Mouse (Mus musculus) intestine, postnatal 0 days (tissue): ENCODE results near the gene Fnbp1. TPM values are rescaled to one million over a fixed set of nuclear protein-coding genes. Genes with fewer than 3 reads are reported as not detected.

Source experiments
- ATAC-seq: fragments of 200-750 bp; cut with Nextera tagmentation; 2 replicates; pipeline ENCODE4 v1.8.0; 2017; ENCODE audit warnings: mild to moderate bottlenecking, moderate TSS enrichment, moderate library complexity
- H3K27ac ChIP-seq: fragments of 300-500 bp; sonication (generic); 2 replicates; pipeline ENCODE4 v1.5.1; 2014; ENCODE audit warnings: mild to moderate bottlenecking, low read depth, low read length, moderate library complexity
- H3K27me3 ChIP-seq: fragments of 300-500 bp; sonication (generic); replicated peaks from 2 replicates; pipeline ENCODE4 v1.6.1; 2014; ENCODE audit warnings: low read length, mixed read lengths; ENCODE audit not compliant: control insufficient read depth, insufficient read depth
- H3K36me3 ChIP-seq: fragments of 300-500 bp; sonication (generic); 2 replicates; pipeline ENCODE4 v1.6.1; 2014; ENCODE audit warnings: mild to moderate bottlenecking, moderate library complexity; ENCODE audit not compliant: control insufficient read depth, insufficient read depth
- H3K4me1 ChIP-seq: fragments of 300-500 bp; sonication (generic); replicated peaks from 2 replicates; pipeline ENCODE4 v1.6.1; 2014; ENCODE audit warnings: antibody characterized with exemption, low read length, mixed read lengths; ENCODE audit not compliant: control insufficient read depth, insufficient read depth
- H3K4me2 ChIP-seq: fragments of 300-500 bp; sonication (generic); replicated peaks from 2 replicates; pipeline ENCODE4 v1.6.1; 2014; ENCODE audit warnings: low read depth, mild to moderate bottlenecking, moderate library complexity
- H3K4me3 ChIP-seq: fragments of 300-500 bp; sonication (generic); 2 replicates; pipeline ENCODE4 v1.5.1; 2014; ENCODE audit warnings: low read depth, low read length
- H3K9ac ChIP-seq: fragments of 300-500 bp; sonication (generic); 2 replicates; pipeline ENCODE4 v1.6.1; 2014; ENCODE audit warnings: mild to moderate bottlenecking, low read depth, low read length
- H3K9me3 ChIP-seq: fragments of 300-500 bp; sonication (generic); 2 replicates; pipeline ENCODE4 v1.6.1; 2016; ENCODE audit warnings: mixed run types; ENCODE audit not compliant: control insufficient read depth
- CTCF ChIP-seq: sonication (generic); IDR thresholded peaks from 2 replicates; pipeline ENCODE4 v1.5.1; 2016; ENCODE audit warnings: low read depth, mild to moderate bottlenecking, control low read depth, antibody characterized with exemption, moderate library complexity
- WGBS: fragments of 180-500 bp; shearing (Covaris S2); extraction: QIAGEN DNeasy Blood & Tissue Kit; methylation state at CpG from one replicate; pipeline ENCODE4 v1.1.7; 2014; 5-methylcytosine and 5-hydroxymethylcytosine counted together
- polyA plus RNA-seq: library from polyadenylated mRNA; unstranded; fragments of >200 nt; fragmentation: Nextera tagmentation; extraction: Ambion mirVana; gene quantifications from 2 replicates; pipeline ENCODE4 v1.2.1, GENCODE M21; 2015

Fnbp1 gene
- 10.4 and 11.8 TPM in 2 replicates for polyA plus RNA-seq

DNA sequence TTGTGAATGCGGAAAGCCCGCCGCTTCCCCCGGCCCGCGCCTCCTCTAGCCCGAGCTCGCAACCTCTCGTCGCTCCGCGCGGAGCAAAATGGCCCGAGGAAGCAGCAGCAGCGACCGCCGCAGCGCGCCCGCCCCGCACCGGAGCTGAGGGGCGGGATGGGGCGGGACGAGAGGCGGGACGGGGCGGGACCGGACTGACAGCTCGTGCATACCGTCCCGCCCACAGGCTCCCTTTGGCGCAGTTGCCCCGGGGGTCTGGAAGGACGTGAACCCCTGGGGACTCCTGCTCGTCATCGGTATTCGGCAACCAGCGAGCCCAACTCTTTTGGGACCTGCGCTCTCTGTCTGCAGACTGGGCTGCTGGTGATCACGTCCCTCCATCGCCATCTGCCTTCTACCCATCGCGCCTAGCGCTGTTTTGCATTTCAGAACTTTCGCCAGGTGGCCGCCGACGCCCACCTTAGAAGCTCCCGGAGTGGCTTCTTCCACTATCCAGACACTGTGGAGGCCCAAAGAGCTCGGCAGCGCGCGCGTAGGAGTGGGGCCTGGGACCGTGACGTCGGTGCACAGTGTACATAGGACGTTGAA is at the start of gene Fnbp1:
TSS of gene Fnbp1 (minus strand) at position 142 of the 588 bp plus-strand sequence.
- ATAC-seq = peak; percentile 86
- WGBS = under 1% methylated on average over 49 of the region's 59 CpGs
- H3K9me3 ChIP-seq = no peaks in the 10 kb centered on the region
- no peaks in the 10 kb centered on the region for H3K27me3 ChIP-seq
- peak within 1 kb of the TSS; percentile 88 for H3K9ac ChIP-seq
- peak; percentile 48; the same call in 1 of the 2 replicates for TF ChIP-seq CTCF
- H3K36me3 ChIP-seq = peaks cover 1% of the 10 kb centered on the region; the same call in 1 of the 2 replicates
- H3K4me2 ChIP-seq = peak within 1 kb of the TSS; percentile 99
- H3K4me3 ChIP-seq = peak within 1 kb of the TSS; percentile 95
- no peaks in the 10 kb centered on the region for H3K4me1 ChIP-seq
- peak within 1 kb of the TSS; percentile 62 for H3K27ac ChIP-seq

DNA sequence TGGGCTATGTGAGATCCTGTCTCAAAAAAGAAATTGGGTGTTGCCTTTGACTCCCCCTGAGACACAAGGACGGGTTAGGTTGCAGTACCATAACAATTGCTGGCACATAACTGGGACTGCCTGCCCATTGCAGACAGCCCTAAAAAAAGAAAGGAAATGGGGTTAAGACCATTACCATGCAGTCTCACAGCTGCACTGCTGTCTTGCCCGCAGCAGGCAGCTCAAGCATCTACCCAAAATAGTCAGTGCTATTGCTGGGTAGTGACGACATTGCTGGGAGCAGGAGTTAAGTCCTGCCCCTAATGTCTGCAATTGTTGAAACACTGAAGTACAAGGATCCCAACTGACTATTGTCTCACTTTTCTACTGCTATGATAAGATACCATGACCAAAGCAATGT is 47.8 kb upstream of the Fnbp1 start:
- H3K9ac ChIP-seq = no peak overlapping the region
- no peak overlapping the region for H3K27ac ChIP-seq
- H3K4me1 ChIP-seq = no peaks in the 10 kb centered on the region
- no peak overlapping the region for H3K4me3 ChIP-seq
- H3K9me3 ChIP-seq = no peaks in the 10 kb centered on the region
- no peaks in the 10 kb centered on the region for H3K27me3 ChIP-seq
- peaks cover 78% of the 10 kb centered on the region for H3K36me3 ChIP-seq
- TF ChIP-seq CTCF = no peak
- ATAC-seq = no peak
- 87% methylated on average over 3 of the region's 3 CpGs for WGBS
- H3K4me2 ChIP-seq = no peak overlapping the region

DNA sequence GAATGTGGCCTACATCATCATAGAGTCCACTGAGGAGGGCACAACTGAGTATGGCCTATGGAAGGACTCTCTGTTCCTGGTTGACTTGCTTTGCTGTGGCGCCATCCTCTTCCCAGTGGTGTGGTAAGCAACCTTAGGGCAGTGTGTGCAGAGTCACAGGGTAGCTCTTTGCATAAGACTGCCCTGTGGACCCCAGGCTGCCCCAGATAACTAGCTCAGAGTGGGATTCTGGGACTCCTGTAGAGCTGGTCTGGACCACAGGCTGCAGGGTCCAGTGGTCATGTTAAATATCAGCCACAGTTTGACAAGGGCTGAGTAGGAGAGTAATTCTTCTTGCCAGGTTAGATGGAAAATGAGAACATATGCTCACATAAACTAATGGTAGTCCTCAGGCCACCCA is 46.9 kb upstream of the Fnbp1 start:
- H3K36me3 ChIP-seq = peaks cover 83% of the 10 kb centered on the region
- no peaks in the 10 kb centered on the region for H3K4me1 ChIP-seq
- H3K9ac ChIP-seq = no peak overlapping the region
- H3K27me3 ChIP-seq = no peaks in the 10 kb centered on the region
- 96% methylated on average over 1 of the region's 1 CpGs for WGBS
- H3K4me2 ChIP-seq = no peak overlapping the region
- no peak for TF ChIP-seq CTCF
- no peaks in the 10 kb centered on the region for H3K9me3 ChIP-seq
- H3K4me3 ChIP-seq = no peak overlapping the region
- no peak overlapping the region for H3K27ac ChIP-seq
- no peak for ATAC-seq

DNA sequence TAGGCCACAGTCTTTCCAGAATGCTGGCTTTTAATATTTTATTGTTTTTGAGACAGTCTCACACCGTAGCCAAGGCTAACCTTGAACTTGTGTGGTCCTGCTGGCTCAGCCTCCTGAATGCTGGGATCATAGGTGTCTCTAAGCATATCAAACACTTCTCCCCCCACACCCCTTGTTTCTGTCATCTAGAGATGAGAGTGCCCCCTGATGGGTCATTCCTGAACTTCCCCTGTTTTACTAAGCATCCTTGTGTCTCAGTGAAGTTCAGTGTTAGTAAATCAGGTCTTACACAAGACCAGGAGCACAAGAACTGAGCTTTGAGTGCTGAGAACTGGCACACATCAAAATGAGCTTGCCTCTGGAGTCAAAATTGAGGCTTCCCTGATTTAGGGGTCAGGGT is 42.0 kb upstream of the Fnbp1 start:
- Histone ChIP-seq H3K4me3 (no peak overlapping the region), H3K4me2 (no peak overlapping the region), H3K9ac (no peak overlapping the region), H3K27ac (no peak overlapping the region), H3K27me3 (no peaks in the 10 kb centered on the region), H3K9me3 (no peaks in the 10 kb centered on the region), H3K4me1 (no peaks in the 10 kb centered on the region), H3K36me3 (peaks cover 81% of the 10 kb centered on the region)
- TF ChIP-seq CTCF = peak; percentile 31; the same call in 1 of the 2 replicates
- no peak for ATAC-seq
- 77% methylated on average over 1 of the region's 1 CpGs for WGBS

DNA sequence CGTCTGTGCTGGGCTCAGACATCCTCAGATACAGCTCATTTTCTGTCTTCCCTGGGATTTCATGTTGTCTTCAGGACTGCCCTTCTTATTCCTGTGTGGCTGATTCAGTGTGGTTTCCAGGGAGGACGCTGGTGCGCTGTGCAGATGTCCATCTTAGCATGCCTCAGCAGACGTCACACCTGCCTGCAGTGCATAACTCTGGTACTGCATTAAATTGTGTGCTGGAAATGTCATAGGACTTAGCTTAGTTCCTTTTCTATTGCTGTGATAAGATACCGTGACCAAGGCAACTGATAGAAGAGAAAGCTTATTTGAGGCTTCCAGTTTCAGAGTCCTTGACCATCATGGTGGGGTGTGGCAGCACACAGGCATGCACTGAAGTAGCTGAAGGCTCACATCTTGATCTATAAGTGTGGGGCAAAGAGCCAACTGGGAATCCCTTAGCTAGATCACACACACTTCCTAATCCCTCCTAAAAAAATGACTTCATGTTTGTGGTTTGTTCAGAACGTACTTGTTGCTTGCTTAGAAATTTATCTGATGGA is 41.0 kb upstream of the Fnbp1 start:
- TF ChIP-seq CTCF = no peak
- H3K9ac ChIP-seq = no peak overlapping the region
- H3K27me3 ChIP-seq = no peaks in the 10 kb centered on the region
- H3K27ac ChIP-seq = peak overlapping the region; percentile 41; the same call in 1 of the 2 replicates
- H3K4me2 ChIP-seq = no peak overlapping the region
- H3K4me3 ChIP-seq = no peak overlapping the region
- no peaks in the 10 kb centered on the region for H3K4me1 ChIP-seq
- no peaks in the 10 kb centered on the region for H3K9me3 ChIP-seq
- H3K36me3 ChIP-seq = peaks cover 83% of the 10 kb centered on the region
- ATAC-seq = peak; percentile 63
- WGBS = 60% methylated on average over 6 of the region's 6 CpGs

DNA sequence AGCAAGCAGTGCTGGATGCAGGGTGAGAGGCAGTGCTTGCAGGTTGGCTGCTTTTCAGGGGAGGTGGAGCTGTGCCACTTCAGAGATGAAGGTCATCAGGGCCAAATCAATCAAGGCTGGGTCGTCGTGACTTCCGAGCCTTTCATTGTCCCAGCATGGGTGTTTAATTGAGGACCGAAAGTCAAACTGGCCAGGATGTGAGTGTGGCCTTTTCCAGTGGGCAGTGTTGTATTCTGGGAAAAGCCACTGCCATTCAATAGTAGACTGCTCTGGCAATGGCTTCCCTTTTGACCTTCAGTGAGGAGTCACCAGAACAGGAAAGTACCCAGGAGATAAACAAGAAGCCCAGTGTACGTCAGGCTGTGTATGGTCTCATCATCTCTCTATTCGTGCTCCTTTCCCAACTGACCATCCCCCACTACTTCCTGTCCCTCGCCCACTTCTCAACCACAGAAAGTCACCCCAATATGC is 38.3 kb upstream of the Fnbp1 start:
- ATAC-seq = no peak
- Histone ChIP-seq H3K9me3 (no peaks in the 10 kb centered on the region), H3K4me1 (no peaks in the 10 kb centered on the region), H3K27ac (no peak overlapping the region), H3K4me2 (no peak overlapping the region), H3K9ac (no peak overlapping the region), H3K4me3 (no peak overlapping the region), H3K36me3 (peaks cover 83% of the 10 kb centered on the region), H3K27me3 (no peaks in the 10 kb centered on the region)
- WGBS = 60% methylated on average over 7 of the region's 7 CpGs
- TF ChIP-seq CTCF = no peak
